Mouse (Mus musculus): ENCODE results near the gene Nol9.

- TF ChIP-seq CTCF (IDR thresholded peaks at IDR 0.05; ENCODE audit: insufficient read depth, low read length) (no peak), POLR2A (IDR thresholded peaks at IDR 0.05; ENCODE audit: borderline replicate concordance, extremely low read depth, low read depth, low read length) (no peak)
These were observed 39.6 kb upstream of the Nol9 start for GRCm38 (mm10) chr4:151999481-151999880.
